Mouse (Mus musculus): ENCODE data around the gene Padi1.

Padi1 gene

DNA sequence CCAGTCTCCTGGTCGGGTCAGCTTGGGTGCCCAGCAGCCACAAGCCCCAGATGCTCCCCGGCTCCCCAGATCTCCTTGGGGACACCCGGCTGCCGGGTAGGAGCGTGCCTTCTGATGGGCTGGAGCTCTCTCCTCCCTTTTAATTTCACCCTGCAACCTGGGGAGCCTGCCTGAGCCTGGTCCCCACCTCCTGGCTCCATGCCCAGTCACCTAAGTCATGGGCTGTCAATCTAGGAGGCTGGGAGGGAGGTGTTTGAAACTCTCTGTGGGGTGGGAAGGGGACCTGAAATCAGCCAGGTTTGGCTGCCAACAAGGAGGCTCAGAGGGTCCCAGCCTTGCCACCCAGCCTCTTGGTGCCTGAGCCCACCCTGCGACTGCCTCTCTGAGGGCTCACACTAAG is at the start of gene Padi1:
Gene Padi1 (minus strand): TSS at position 113 of the 400 bp plus-strand sequence.
- DNase-seq, result peak; percentile 36

DNA sequence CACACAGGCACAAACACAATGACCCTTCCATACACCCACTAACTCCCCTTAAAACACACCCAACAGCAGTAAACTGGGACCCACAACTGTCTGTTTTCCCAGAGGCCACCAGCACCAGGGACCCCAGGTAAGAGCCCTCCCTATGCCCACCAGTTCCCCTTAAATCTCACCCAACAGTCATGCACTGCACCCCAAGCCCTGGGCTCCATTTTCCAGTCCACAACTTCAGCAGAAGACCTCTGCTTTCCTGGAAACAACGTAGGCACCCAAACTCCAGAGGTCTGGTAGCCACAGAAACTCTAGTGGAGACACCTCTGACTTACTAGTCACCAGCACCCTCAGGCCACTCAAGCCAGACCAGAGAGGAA is 46.6 kb upstream of the Padi1 start:
- no peak for DNase-seq

DNA sequence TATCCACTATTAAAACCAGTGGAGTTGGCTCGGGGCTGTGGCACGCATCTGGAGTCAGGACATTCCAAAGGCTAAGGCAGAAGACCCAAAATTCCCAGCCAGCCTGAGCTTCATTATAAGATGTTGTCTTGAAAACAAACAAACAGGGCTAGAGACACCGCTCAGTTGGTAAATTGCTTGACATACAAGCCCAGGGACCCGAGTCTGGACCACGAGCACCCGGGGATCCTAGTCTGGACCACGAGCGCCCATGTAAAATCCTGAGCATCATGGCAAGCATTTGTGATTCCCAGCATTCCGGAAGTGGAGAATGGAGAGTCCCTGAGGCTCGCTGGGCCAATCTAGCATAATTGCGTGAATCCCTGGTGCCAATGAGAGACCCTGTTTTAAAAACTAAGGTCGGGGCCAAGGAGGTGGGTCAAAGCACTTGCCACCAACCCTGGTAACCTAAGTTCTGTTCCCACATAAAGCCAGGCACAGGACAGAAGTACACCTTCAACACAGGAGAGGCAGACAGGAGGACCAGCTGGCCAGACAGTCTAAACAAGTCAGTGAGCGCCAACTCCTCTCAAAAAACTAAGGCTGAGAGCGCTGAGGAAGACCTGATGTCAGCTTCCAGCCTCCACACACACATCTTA is 46.1 kb upstream of the Padi1 start:
- DNase-seq, result peak; percentile 2

DNA sequence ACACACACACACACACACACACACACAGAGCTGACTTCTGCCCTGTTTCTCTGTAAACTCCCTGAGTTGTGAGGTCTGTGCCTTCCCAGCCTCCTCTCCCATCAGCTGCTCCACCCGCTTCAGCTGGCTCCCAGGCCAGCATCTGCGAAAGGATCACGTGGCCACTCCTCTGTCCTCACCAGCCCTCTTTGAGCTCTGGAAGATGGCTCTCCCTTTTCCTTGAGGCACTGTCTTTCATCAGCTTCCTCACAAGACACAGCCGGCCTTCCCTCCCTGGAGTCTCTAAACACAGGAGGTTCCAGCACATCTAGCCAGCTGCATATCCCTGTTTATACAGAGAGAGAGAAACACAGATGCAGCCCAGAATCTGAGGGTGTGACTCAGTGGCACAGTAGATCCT is 38.3 kb upstream of the Padi1 start:
- peak; percentile 17 for DNase-seq

DNA sequence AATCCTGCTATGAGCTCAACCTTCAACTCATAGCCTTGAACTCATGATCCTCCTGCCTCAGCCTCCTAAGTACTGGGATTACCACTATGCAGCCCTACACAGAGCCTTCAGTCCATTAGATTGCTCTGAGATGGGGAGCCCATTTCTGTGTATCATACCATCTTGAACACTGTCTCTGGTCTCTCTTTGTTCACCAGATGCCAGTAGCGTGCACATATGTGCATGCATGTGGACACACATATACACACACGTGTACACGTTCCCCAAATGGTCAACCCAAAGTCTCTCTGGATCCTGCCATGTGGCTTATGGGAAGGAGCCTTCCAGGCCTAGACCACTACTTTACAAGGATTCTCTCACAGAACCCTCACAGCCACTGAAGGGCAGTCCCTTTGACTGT is 37.4 kb upstream of the Padi1 start:
- DNase-seq, result no peak

DNA sequence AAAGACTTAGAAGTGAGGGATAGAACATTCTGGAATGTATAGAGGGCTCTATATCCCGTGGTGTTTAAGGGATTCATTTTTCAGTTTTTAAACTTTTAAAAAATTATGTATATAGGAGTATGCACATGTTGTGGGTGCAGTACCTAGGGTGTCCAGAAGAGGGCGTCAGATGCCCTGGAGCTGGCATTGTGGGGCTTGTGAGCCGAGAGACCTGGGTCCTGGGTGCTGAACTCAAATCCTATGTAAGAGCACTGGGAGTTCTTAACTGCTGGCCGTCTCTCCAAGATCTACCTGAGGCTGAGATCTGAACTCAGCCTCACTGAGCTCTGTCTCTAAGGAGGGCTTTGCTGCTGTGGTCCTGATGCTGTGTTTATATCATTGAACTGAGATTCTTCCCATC is 36.8 kb upstream of the Padi1 start:
- DNase-seq, result peak; percentile 18

DNA sequence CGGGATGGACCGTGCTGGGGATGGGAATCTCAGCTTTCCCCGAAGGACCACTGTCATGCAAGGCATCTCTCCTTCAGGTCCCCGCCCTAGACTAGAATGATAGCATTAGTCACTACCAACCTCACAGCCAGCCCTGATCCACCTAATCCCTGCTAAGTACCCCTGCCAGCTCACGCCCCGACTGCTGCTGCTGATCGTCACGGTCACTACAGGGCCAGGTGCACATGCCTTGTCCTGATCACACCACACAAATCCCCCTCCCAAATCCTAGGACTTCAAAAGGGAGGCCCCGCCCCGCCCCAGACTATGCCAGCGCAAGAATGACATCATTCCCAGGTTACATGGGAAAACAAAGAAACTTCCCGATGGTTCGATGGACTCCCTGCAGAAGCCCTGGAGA is 36.2 kb upstream of the Padi1 start:
- peak; percentile 4 for DNase-seq

DNA sequence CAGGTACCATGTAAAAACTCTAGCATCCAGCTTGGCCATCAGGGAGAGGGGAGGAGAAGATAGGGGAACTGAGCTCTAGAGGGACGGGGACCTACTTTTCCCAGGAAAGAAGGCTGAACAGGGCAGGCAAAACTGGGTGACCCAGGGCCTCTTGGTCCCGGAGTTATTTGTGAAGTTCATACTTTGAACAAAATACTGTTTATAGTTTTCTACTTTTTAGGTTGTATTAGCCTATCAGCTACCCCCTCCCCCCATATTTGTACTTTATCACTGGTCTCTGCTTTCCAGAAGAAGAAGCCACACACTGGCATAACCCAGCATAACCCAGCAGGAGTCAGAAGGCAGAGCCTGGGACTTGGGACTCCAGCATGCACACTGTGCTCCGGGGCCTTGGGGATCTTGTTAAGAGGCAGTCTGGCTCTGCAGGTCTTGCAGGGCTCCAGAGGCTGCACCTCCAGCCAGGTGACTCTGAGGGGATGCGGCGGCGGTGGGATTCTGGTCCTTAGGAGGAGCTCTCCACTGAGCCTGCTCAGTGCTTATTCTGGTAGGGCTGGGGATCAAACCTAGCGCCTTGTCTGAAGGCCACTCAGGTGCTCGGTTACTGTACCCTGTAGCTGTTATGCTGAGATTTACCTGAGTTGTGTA is 35.6 kb upstream of the Padi1 start:
- DNase-seq, result peak; percentile 3

DNA sequence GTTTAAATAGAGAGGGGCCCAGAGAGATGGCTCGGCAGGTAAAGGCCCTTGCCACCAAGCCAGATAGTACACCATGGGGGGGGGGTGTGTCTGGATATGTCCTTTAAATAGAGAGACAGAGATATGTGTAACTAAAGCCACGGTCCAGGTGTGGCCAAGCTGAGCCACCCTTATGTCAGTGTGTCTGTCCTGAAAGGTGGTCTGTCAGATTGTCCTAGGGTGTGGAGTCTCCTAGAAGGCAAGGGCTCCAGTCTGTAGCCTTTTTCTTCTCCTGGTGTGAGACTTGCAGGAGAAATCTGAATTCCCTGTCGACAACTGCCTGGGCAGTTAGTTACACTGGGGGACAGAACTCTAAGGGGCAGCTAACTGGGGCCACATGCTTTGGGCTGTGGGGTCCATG is 34.6 kb upstream of the Padi1 start:
- DNase-seq, result peak; percentile 2

DNA sequence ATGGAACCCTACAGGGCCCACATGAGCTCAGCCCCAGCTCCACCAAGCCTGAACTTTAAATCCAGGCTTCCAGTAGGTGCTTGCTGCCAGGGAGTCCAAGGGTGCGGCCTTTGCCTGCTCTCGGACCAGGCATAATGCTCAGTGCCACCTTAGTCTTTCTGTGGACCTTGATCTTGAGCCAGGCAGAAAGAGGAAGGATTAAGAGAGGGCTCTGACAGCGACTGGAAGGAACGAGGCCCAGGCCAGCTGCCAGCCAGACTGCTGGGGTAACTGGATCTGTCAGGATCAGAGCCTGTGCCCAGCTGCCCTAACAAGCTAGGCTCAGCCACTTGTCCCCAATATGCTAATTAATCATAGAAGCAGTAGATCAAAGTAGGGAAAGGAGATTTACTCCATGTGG is 34.2 kb upstream of the Padi1 start:
- DNase-seq, result peak; percentile 62

DNA sequence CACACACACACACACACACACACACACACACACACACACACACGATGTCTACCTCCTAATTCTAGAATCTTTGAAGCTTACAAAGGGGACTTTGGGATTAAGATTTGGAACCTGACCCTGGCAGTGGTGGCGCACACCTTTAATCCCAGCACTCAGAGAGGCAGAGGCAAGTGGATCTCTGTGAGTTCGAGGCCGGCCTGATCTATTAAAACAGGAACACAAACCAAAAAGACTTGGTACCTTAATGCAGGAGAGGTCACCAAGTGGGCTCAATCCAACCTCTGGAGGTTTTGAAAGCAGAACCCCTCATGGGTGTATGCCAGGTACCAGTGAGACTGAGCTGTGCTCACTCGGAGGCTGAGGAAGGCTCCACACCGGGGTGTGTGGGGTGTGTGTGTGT is 33.5 kb upstream of the Padi1 start:
- peak; percentile 2 for DNase-seq

DNA sequence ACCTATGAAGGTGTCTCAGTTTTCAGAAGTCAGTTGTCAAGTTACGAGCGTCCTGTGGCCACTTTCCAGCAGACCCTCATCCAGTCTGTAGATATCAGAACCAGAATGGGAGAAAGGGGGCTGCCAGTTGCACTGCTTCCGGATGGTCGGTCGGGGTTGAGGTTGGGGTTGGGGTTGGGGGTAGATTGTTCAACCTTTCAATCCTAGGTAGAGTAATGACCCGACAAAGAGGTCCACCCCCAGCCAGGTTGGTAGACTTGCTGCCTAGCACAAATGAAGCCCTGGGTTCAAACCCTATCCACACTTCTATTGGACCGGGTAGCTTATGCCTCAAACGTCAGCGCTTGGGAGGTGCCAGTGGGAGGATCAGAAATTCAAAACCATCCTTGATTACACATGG is 33.1 kb upstream of the Padi1 start:
- peak; percentile 1 for DNase-seq

DNA sequence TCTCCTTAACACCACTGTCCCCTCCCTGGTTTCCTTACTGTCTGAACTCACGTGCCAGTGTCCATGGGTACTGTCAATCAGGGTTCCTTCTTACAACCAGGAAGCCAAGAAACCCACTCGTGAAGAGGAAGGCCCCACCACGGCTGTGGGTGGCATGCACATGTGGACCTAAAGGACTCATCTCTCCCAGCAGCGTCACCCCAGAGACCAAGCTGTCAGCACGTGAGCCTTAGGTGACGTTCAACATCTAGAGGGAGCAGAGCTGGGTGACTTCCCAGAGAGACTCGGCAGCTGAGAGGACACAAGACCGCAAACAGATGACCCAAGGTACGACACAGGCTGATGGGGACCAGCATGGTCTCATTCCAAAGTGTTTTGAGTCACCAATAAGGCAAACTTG is 31.9 kb upstream of the Padi1 start:
- peak; percentile 4 for DNase-seq

DNA sequence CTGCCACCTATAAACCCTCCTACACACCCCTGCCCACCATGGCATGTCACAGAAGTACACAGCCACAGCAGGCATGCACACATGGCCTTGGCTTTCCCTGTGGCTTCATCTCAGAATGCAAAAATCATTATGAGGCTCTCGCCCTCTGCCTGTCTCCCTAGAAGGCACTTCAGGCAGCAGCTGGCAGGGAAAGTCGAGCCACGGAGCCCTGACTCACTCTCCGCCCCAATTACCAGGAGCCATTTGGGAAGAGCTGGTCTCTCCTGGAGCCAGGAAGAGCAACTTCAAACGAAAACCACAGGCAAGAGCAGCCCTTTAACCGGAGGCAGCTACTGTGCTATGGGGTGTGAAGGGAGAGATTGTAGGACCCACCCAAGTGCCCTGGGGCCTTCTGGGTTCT is 31.1 kb upstream of the Padi1 start:
- peak; percentile 2 for DNase-seq

DNA sequence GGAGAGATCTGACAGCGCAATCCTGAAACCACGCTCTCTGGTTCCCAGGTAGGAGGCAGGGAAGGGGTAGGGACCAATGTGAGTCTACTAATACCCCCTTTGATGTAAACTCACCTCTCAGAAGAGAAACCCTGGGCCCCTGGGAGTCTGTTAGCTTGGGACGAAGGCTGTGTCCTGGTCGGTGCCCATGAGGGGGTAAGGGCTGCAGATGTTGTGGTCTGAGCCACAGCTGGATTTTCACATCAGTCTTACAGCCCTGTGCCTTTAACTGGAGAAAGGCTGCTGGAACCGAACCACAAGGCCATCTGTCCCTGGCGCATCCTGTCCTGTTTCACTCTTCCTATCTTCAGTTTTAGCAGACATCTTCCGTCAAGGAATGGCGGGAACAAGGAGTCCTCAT is 30.6 kb upstream of the Padi1 start:
- DNase-seq, result peak; percentile 1

DNA sequence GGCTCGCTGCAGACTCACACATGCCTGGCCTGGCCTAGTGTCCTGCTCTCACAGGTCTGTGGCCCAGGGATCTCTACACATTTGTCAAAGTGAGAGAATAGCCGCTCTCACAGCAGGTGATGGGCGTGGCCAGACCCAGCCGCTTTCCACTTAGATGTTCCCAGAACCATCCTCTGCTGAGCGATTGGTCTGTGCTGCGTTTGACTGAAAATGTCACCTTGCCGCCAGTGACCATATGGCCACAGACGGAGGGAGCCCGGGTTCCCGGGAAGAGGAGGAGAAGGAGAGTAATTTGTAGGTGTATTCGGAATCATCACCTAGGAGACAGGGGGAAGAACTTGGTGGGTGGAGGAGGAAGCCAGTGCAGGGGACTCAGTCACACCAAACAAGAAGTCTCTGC is 27.4 kb upstream of the Padi1 start:
- DNase-seq, result peak; percentile 2

DNA sequence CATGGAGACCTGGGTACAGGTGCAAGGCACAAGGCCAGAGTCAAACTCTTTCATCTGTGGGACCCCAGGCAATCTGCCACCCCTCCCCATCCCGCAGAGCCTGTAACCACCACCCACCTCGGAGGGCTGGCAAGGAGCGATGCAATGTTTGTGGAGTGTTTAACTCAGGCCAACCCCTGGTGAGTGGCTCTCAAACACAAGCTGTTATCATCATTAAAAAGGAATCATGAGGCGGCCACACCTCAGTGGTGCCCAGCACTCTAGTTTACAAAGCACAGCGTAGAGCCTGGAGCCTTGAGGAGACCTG is 27.1 kb upstream of the Padi1 start:
- peak; percentile 4 for DNase-seq

DNA sequence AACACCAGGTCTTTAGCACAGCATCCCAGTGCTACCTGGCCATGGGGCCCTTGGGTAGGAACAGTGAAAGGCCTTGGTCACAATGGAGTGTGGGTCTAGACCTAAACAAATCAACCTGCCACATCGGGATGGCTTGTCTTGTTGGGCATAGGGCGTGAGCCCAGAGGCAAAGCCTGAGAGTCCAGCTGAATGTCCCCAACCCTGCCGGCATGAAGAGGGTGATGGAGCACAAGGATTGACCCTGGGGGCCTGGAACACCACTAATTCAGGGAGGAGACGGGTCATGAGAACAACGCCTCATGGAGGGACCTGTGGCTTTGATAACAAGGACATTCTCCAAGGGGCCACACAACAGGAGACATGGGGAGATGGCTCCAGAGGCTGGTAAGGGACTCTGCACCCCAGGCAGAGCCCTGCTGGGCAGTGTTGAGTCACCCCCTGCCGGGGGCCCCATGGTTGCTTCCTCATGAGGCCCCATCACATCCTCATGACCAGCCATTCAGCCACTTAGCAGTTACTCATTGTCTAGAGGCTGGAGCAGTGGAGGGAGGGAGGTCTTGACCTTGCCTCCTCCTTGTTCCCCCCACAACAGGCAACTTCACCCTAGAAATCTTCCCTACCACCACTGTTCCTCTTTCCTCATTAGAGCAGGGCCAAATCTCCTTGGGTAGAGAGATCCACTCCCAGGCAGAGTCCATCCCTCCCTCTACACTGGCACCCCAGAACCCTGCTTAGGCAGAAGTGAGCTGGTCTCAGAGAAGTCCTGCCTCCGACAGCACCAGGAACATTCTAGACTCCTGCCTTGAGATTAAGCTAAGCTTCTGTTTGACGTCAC is 26.5 kb upstream of the Padi1 start:
- DNase-seq, result peak; percentile 22

DNA sequence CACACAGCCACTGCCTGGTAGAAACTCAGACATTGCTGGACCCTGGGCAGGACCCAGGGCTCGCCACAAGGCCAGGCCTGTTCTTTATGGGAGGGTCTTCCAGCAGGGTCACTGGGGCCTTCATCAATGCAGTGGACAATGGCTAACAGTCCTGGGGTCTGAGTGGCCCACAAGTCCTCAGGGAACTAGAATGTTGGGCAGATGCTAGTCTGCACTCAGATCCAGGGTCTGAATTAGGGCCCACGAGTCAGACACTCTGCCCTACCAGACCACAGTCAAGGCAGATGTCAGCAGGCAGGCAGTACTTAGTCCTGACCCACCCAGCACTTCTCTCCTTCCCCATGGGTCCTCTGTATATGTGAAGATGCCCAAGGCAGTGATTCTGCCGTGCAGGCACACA is 25.8 kb upstream of the Padi1 start:
- no peak for DNase-seq

DNA sequence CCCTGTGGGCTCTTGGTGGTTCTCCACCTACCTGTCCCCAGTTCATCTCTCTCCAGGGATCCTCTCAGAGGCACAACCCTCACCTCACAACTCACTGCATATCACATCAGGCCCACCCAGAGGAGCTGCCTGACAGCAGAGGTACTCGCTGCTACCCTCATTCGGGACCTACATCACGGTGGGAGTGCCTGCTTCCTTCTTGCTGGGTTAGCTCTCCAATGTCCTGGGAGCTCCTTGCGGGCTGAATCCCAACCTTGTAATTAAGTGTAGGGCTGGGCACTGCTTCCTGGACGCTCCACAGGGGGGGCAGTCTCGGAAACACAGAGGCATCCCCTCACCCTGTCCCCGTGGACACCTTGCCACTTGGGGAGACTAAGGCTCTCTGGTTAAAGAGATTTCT is 25.3 kb upstream of the Padi1 start:
- DNase-seq, result no peak

DNA sequence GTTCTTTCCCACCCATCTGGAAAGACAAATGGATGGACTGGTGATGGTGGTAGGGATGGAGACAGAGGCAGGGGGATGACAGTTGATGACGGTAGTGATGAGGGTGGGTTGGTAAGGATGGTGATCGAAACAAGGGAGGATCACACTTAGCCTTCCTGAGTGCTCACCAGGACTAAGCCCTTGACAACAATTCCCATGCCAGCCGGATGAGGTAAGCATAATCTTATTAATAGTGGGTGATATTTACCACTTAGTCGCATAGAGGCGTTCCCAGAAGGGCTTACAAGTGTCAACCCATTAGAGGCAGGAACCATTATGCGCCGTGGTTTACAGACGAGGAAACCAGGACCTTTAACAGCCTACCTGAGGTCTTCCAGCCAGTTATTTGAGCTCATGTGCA is 24.4 kb upstream of the Padi1 start:
- no peak for DNase-seq

DNA sequence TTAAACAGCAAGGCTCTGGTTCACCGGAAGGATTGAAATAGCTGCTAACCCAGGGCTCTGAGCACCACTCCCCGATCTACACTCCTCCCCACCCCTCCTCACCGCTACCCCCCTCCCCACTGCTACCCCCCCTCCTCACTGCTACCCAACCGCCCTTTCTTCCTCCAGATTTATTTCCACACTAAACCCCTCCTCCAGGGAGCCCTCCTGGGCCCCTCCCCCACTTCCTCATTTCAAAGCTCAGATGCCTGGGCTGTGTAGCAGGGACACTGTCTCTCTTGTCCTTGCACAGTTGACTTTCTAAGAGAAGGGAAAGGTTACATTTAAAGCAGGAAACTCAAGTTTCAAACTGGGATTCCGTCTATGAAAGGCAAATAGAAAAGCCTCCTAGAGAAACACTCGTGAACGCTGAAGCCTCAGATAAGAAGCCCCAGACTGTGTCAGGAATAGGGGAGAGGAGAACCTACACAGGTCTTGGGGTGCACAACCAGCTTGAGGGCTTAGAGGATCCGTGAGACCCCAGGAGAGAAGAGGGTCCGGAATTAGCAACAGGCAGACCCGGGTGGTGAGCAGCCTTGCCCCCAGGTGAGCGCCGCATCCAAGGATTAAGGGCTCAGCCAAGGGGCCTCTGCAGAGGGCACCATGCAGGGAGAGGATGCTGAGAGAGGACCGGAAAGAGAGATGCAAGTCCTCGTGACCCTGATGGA is 23.1 kb upstream of the Padi1 start:
- DNase-seq, result no peak

DNA sequence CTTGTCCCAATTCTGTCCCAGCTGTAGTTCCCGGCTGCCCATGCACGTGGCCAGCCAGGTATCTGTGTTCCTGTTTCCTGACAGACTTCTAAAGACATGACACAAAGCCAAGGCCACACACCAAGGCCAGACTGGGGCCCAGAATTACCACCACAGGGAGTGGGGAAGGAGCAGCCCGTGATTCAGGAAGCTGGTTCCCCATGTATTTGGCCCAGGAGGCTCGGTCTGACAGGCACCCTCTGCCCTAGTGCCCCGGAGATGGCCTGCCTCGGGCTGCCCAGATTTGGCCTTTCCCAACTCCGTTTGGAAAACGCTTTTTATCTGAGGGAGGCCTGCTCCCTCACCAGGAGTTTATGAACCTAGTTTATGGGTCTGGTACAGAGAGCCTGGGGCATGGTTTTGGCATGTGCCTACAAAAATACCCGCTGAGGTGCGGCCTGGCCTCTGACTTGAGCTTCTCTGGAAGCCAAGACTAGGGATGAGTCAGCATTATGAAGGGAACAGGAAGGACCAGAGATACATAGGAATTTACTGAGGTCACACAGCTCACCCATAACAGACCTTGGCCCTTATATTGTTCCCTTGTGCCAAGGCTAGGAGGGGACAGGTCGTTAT is 16.6 kb upstream of the Padi1 start:
- no peak for DNase-seq

Measured in kidney, postnatal 10 days (tissue).